Mouse (Mus musculus) bone marrow, adult 2 months (tissue): ENCODE measurements around the gene Depdc5.

Experiments
- CTCF ChIP-seq: fragments of 200-500 bp; IDR thresholded peaks from 2 replicates; pipeline ENCODE4 v1.5.1; 2011; ENCODE audit warnings: low read length, control low read depth; ENCODE audit not compliant: control insufficient read depth, insufficient read depth
- POLR2A ChIP-seq: fragments of 200-500 bp; IDR thresholded peaks from 2 replicates; pipeline ENCODE4 v1.6.1; 2011; ENCODE audit warnings: low read depth, mild to moderate bottlenecking, control low read depth, low read length, borderline replicate concordance; ENCODE audit not compliant: control insufficient read depth

- TF ChIP-seq CTCF (no peak), POLR2A (no peak)
These were observed 121.9 kb downstream of the Depdc5 start for GRCm38 (mm10) chr5:32985379-32985778.
